Mouse (Mus musculus) T-helper 1 cell (primary cell): ENCODE results near the gene 5031439G07Rik.

ENCODE experiments used
- in situ Hi-C: fragments of 300-600 bp; cut with MboI, MseI; formaldehyde crosslinking; loops from one replicate; pipeline ENCODE4 v1.15.1; 2025; ENCODE audit warnings: high pct_unique_total_duplicates

Gene 5031439G07Rik

GRCm38 (mm10) chr15:84960692-84961091 is 27.7 kb downstream of the 5031439G07Rik start:
- in situ Hi-C loops = loop anchor here (25.0 kb wide), 1 partner anchor 1652 kb away; no protein-coding TSS in a partner anchor

GRCm38 (mm10) chr15:84959891-84960290 is 28.5 kb downstream of the 5031439G07Rik start:
- in situ Hi-C loops = loop anchor here (25.0 kb wide), 1 partner anchor 1652 kb away; no protein-coding TSS in a partner anchor

GRCm38 (mm10) chr15:84958331-84958730 is 30.0 kb downstream of the 5031439G07Rik start:
- in situ Hi-C loops = loop anchor here (25.0 kb wide), 1 partner anchor 1654 kb away; no protein-coding TSS in a partner anchor

- in situ Hi-C loops = loop anchor here (25.0 kb wide), 1 partner anchor 1654 kb away; no protein-coding TSS in a partner anchor
Measured at GRCm38 (mm10) chr15:84957851-84958250, 30.5 kb downstream of the 5031439G07Rik start.

GRCm38 (mm10) chr15:84953259-84953658 is 35.1 kb downstream of the 5031439G07Rik start:
- in situ Hi-C loops = loop anchor here (25.0 kb wide), 1 partner anchor 1659 kb away; no protein-coding TSS in a partner anchor

GRCm38 (mm10) chr15:84950053-84950452 is 38.3 kb downstream of the 5031439G07Rik start:
- in situ Hi-C loops = loop anchor here (25.0 kb wide), 1 partner anchor 1662 kb away; no protein-coding TSS in a partner anchor

GRCm38 (mm10) chr15:84948990-84949389 is 39.4 kb downstream of the 5031439G07Rik start:
- in situ Hi-C loops = no loop called here

- in situ Hi-C loops = no loop called here
Measured at GRCm38 (mm10) chr15:84944319-84944718, 44.0 kb downstream of the 5031439G07Rik start.

- in situ Hi-C loops = no loop called here
Measured at GRCm38 (mm10) chr15:84942647-84943285, 45.6 kb downstream of the 5031439G07Rik start.

- in situ Hi-C loops = no loop called here
Measured at GRCm38 (mm10) chr15:84940102-84940501, 48.2 kb downstream of the 5031439G07Rik start.

GRCm38 (mm10) chr15:84934901-84935300 is 53.5 kb downstream of the 5031439G07Rik start:
- in situ Hi-C loops = no loop called here

GRCm38 (mm10) chr15:84932351-84932750 is 56.0 kb downstream of the 5031439G07Rik start:
- in situ Hi-C loops = no loop called here

- in situ Hi-C loops = no loop called here
Measured at GRCm38 (mm10) chr15:84925495-84926018, 62.8 kb downstream of the 5031439G07Rik start.

GRCm38 (mm10) chr15:84924781-84925315 is 63.5 kb downstream of the 5031439G07Rik start:
- in situ Hi-C loops = loop anchor here (5.0 kb wide), 2 partner anchors 62 to 68 kb away; partner anchors contain the start of genes 5031439G07Rik and Phf21b

- in situ Hi-C loops = loop anchor here (5.0 kb wide), 2 partner anchors 64 to 66 kb away; partner anchors contain the start of genes 5031439G07Rik and Phf21b
Measured at GRCm38 (mm10) chr15:84923508-84924181, 64.7 kb downstream of the 5031439G07Rik start.

GRCm38 (mm10) chr15:84922884-84923507 is 65.4 kb downstream of the 5031439G07Rik start, which contains the start of gene Nup50:
TSS of gene Nup50 (plus strand) at chr15:84923411.
- in situ Hi-C loops = loop anchor here (5.0 kb wide), 2 partner anchors 64 to 66 kb away; partner anchors contain the start of genes 5031439G07Rik and Phf21b

GRCm38 (mm10) chr15:84919938-84920337 is 68.4 kb downstream of the 5031439G07Rik start, which contains the start of gene Gm29666:
TSS of gene Gm29666 (minus strand) at chr15:84920038.
- in situ Hi-C loops = loop anchor here (5.0 kb wide), 2 partner anchors 63 to 67 kb away; partner anchors contain the start of genes 5031439G07Rik and Phf21b

GRCm38 (mm10) chr15:84913201-84913600 is 75.2 kb downstream of the 5031439G07Rik start:
- in situ Hi-C loops = no loop called here

GRCm38 (mm10) chr15:84903843-84904385 is 84.4 kb downstream of the 5031439G07Rik start:
- in situ Hi-C loops = no loop called here

- in situ Hi-C loops = no loop called here
Measured at GRCm38 (mm10) chr15:84898077-84898476, 90.3 kb downstream of the 5031439G07Rik start.

- in situ Hi-C loops = no loop called here
Measured at GRCm38 (mm10) chr15:84896664-84897063, 91.7 kb downstream of the 5031439G07Rik start.
